Mouse (Mus musculus): ENCODE measurements at regions not wholly inside any gene's neighbourhood (a gene's known extent, or its start where the extent isn't known, plus 50 kb on each side); places are given as distances from the start of the nearest gene placed in this dataset.

GRCm38 (mm10) chr7:55519579-55519978 is 248.4 kb upstream of the Siglech start:
- DNase-seq (ENCODE audit: low spot score in 2 of 2): no peak

GRCm38 (mm10) chr7:55539827-55540320 is 228.1 kb upstream of the Siglech start:
- no peak for DNase-seq (ENCODE audit: low spot score in 2 of 2)

- no peak for DNase-seq (ENCODE audit: low spot score in 2 of 2)
Observed at GRCm38 (mm10) chr7:55549211-55549610, 218.8 kb upstream of the Siglech start.

GRCm38 (mm10) chr7:55573339-55573738 is 194.6 kb upstream of the Siglech start:
- no peak for DNase-seq (ENCODE audit: low spot score in 2 of 2)

- peak in 1 of 2 experiments; percentile 1 for DNase-seq (ENCODE audit: low spot score in 2 of 2)
Observed at GRCm38 (mm10) chr7:55581034-55581926, 186.7 kb upstream of the Siglech start.
